Mouse (Mus musculus) C2C12 (cell line): Measurements from ENCODE around the gene E130308A19Rik.

Source experiments
- CEBPB ChIP-seq: IDR thresholded peaks from one replicate; pipeline ENCODE4 v1.6.1; 2011; ENCODE audit warnings: low read depth, mild to moderate bottlenecking, control low read depth, moderate library complexity
- CTCF ChIP-seq: IDR thresholded peaks from one replicate; pipeline ENCODE4 v1.5.1; 2011; ENCODE audit not compliant: control insufficient read depth, insufficient read depth, insufficient read length
- MAX ChIP-seq: IDR thresholded peaks from one replicate; pipeline ENCODE4 v1.6.1; 2011; ENCODE audit warnings: mild to moderate bottlenecking, control low read depth
- MYOD1 ChIP-seq: IDR thresholded peaks from one replicate; pipeline ENCODE4 v1.6.1; 2011; ENCODE audit warnings: low read depth; ENCODE audit not compliant: control insufficient read depth, insufficient read length
- MYOG ChIP-seq: IDR thresholded peaks from one replicate; pipeline ENCODE4 v1.6.1; 2011; ENCODE audit not compliant: control insufficient read depth, insufficient read length; ENCODE audit errors: extremely low read depth
- USF1 ChIP-seq: IDR thresholded peaks from one replicate; pipeline ENCODE4 v1.6.1; 2011; ENCODE audit warnings: low read depth, mild to moderate bottlenecking, control low read depth, moderate library complexity

DNA sequence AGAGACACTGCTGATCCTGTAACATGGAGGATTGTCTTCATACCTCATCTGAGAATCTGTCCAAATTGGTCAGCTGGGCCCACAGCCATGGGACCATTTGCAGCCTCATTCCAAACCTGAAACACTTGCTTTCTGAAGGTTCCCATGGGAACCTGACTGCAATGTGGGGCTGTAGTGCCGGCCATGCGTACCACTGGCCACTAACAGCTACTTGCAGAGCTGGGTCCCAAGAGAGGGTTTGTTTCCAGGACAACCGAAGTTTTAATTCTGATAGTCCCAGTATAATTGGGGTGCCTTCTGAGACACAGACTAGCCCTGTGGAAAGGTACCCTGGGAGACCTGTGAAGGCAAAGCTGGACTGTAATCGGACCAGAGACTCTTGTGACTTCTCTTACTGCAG, 64.1 kb downstream of the E130308A19Rik start:
- TF ChIP-seq CTCF, result no peak
- TF ChIP-seq MYOG, result no peak
- no peak for TF ChIP-seq USF1
- TF ChIP-seq CEBPB, result no peak
- no peak for TF ChIP-seq MYOD1
- TF ChIP-seq MAX, result no peak
